Mouse (Mus musculus) v-Abl transformed pro-B cells (cell line): Measurements from ENCODE around the gene Gm20388.

Source experiments
- in situ Hi-C, 2 experiments: fragments of 400-800 bp; cut with MboI; formaldehyde crosslinking; loops; one replicate each; pipeline ENCODE4 v1.15.1; 2025; ENCODE audit not compliant: unreplicated experiment in 2 of 2

Gm20388 gene

GRCm38 (mm10) chr8:122452154-122452553 is 2541.5 kb downstream of the Gm20388 start:
- in situ Hi-C loops = no loop called here

- in situ Hi-C loops = no loop called here
Observed at GRCm38 (mm10) chr8:122454409-122454808, 2543.8 kb downstream of the Gm20388 start.

GRCm38 (mm10) chr8:122457171-122457570 is 2546.5 kb downstream of the Gm20388 start:
- in situ Hi-C loops = no loop called here

GRCm38 (mm10) chr8:122459218-122459900 is 2548.7 kb downstream of the Gm20388 start:
- in situ Hi-C loops = no loop called here

- in situ Hi-C loops = no loop called here
Observed at GRCm38 (mm10) chr8:122459990-122460389, 2549.3 kb downstream of the Gm20388 start.

GRCm38 (mm10) chr8:122460524-122461472 is 2550.2 kb downstream of the Gm20388 start, which contains the start of gene Snai3:
TSS of gene Snai3 (minus strand) at chr8:122460733.
- in situ Hi-C loops = no loop called here

- in situ Hi-C loops = no loop called here
Observed at GRCm38 (mm10) chr8:122461473-122462148, 2551.0 kb downstream of the Gm20388 start.

GRCm38 (mm10) chr8:122462510-122462909 is 2551.9 kb downstream of the Gm20388 start:
- in situ Hi-C loops = no loop called here

- in situ Hi-C loops = no loop called here
Observed at GRCm38 (mm10) chr8:122463651-122464640, 2553.3 kb downstream of the Gm20388 start.

- in situ Hi-C loops = no loop called here
Observed at GRCm38 (mm10) chr8:122464985-122465384, 2554.3 kb downstream of the Gm20388 start.

- in situ Hi-C loops = no loop called here
Observed at GRCm38 (mm10) chr8:122467816-122468215, 2557.2 kb downstream of the Gm20388 start.

GRCm38 (mm10) chr8:122469407-122469806 is 2558.8 kb downstream of the Gm20388 start:
- in situ Hi-C loops = no loop called here

GRCm38 (mm10) chr8:122469965-122470364 is 2559.3 kb downstream of the Gm20388 start:
- in situ Hi-C loops = no loop called here

GRCm38 (mm10) chr8:122470691-122471090 is 2560.1 kb downstream of the Gm20388 start:
- in situ Hi-C loops = no loop called here

GRCm38 (mm10) chr8:122473911-122474421 is 2563.3 kb downstream of the Gm20388 start:
- in situ Hi-C loops = no loop called here

GRCm38 (mm10) chr8:122474951-122475560 is 2564.4 kb downstream of the Gm20388 start:
- in situ Hi-C loops = no loop called here

- in situ Hi-C loops = no loop called here
Observed at GRCm38 (mm10) chr8:122475580-122476320, 2565.1 kb downstream of the Gm20388 start, which contains the start of the genes Rnf166 and Ctu2. TSS of gene Rnf166 (minus strand) at chr8:122476064. TSS of gene Ctu2 (plus strand) at chr8:122476143.

- in situ Hi-C loops = no loop called here
Observed at GRCm38 (mm10) chr8:122482448-122482847, 2571.8 kb downstream of the Gm20388 start.
